26 mouse cellular contexts compared by ENCODE assay signal in genomic region chr2:115600724-115601123, GRCm38 (mm10). TPM values are rescaled to one million over a fixed set of nuclear protein-coding genes. Genes with fewer than 3 reads are reported as not detected.
A peak's percentile ranks its signal among the peaks of the same experiment; 100 is the strongest.
DNase-seq lines count a peak whose midpoint lies in the region; ATAC-seq lines count a peak whose summit lies in the region.
"Had no signal": no experiment of that assay in that cellular context is flagged by ENCODE, and none has a peak within 500 bp of the region (broad histone marks: within the 10 kb centered on the region; RNA-seq: fewer than 3 reads in every experiment).

No protein-coding gene starts in this region.

- no peaks in the 10 kb centered on the region for H3K36me3 ChIP-seq in hindbrain, embryonic 12.5 days
- H3K36me3 ChIP-seq in hindbrain, embryonic 14.5 days (replicated peaks; ENCODE audit: control insufficient read depth, insufficient read depth): no peaks in the 10 kb centered on the region
- no peaks in the 10 kb centered on the region for H3K36me3 ChIP-seq in lung, embryonic 16.5 days (ENCODE audit: control insufficient read depth, insufficient read depth, low read length)
- H3K36me3 ChIP-seq: embryonic facial prominence, embryonic 12.5 days; forebrain, embryonic 10.5 days; heart, embryonic 13.5 days; limb, embryonic 12.5 days; liver, embryonic 15.5 days; midbrain, embryonic 10.5 days had no signal

- H3K27me3 ChIP-seq in hindbrain, embryonic 12.5 days: no peaks in the 10 kb centered on the region
- no peaks in the 10 kb centered on the region for H3K27me3 ChIP-seq in hindbrain, embryonic 14.5 days (ENCODE audit: control insufficient read depth, insufficient read depth, low read length)
- no peaks in the 10 kb centered on the region for H3K27me3 ChIP-seq in lung, embryonic 16.5 days (ENCODE audit: control insufficient read depth, insufficient read depth, low read depth, low read length)
- H3K27me3 ChIP-seq: CH12.LX; embryonic facial prominence, embryonic 12.5 days; heart, embryonic 13.5 days; liver, embryonic 15.5 days had no signal

- peak overlapping the region; percentile 57 for H3K27ac ChIP-seq in hindbrain, embryonic 12.5 days
- H3K27ac ChIP-seq in hindbrain, embryonic 14.5 days: no peak overlapping the region
- H3K27ac ChIP-seq in lung, embryonic 16.5 days (ENCODE audit: low read length): no peak overlapping the region
- H3K27ac ChIP-seq: embryonic facial prominence, embryonic 12.5 days; forebrain, embryonic 10.5 days; heart, embryonic 13.5 days; left cerebral cortex, adult 2 months; limb, embryonic 12.5 days; liver, embryonic 15.5 days; midbrain, embryonic 10.5 days had no signal

- DNase-seq in embryo, embryonic 11 days: peak; percentile 15
- no peak for DNase-seq in embryo, embryonic 9.5 days (ENCODE audit: extremely low spot score)
- DNase-seq in hindbrain, embryonic 14.5 days (ENCODE audit: low spot score): no peak
- no peak for DNase-seq in lung, postnatal 4 days
- DNase-seq in R1 (ENCODE audit: low read depth, low spot score): peak; percentile 21
- DNase-seq in left cerebral cortex, adult 18-20 months (ENCODE audit: low spot score in 2 of 2): no peak
- DNase-seq: adrenal gland, adult 8-10 months; cerebellum, adult 2 months; cerebellum, postnatal 14 days; heart, postnatal 10 days; kidney, adult 11 months; kidney, postnatal 14 days; lung, postnatal 10 days; right cerebral cortex, adult 18-20 months; spleen, adult 18-20 months had no signal

- H3K4me1 ChIP-seq in hindbrain, embryonic 12.5 days: peaks cover 21% of the 10 kb centered on the region
- peaks cover 14% of the 10 kb centered on the region for H3K4me1 ChIP-seq in hindbrain, embryonic 14.5 days (replicated peaks; ENCODE audit: control insufficient read depth, insufficient read depth, low read length)
- H3K4me1 ChIP-seq in lung, embryonic 16.5 days (replicated peaks; ENCODE audit: control insufficient read depth, insufficient read depth, low read length): no peaks in the 10 kb centered on the region
- H3K4me1 ChIP-seq: limb, embryonic 12.5 days had no signal

- no peak overlapping the region for H3K9ac ChIP-seq in hindbrain, embryonic 12.5 days
- H3K9ac ChIP-seq in hindbrain, embryonic 14.5 days: no peak overlapping the region
- H3K9ac ChIP-seq in lung, embryonic 16.5 days (ENCODE audit: low read length): no peak overlapping the region
- H3K9ac ChIP-seq: embryonic facial prominence, embryonic 12.5 days; heart, embryonic 13.5 days; limb, embryonic 12.5 days; liver, embryonic 15.5 days had no signal

- no peak overlapping the region for H3K4me2 ChIP-seq in hindbrain, embryonic 12.5 days (replicated peaks)
- H3K4me2 ChIP-seq in hindbrain, embryonic 14.5 days (replicated peaks): no peak overlapping the region
- H3K4me2 ChIP-seq in lung, embryonic 16.5 days (ENCODE audit: low read depth, low read length): no peak overlapping the region
- H3K4me2 ChIP-seq: embryonic facial prominence, embryonic 12.5 days; heart, embryonic 13.5 days; limb, embryonic 12.5 days; liver, embryonic 15.5 days had no signal

- H3K4me3 ChIP-seq in hindbrain, embryonic 12.5 days: no peak overlapping the region
- no peak overlapping the region for H3K4me3 ChIP-seq in hindbrain, embryonic 14.5 days (replicated peaks; ENCODE audit: low read length)
- H3K4me3 ChIP-seq in lung, embryonic 16.5 days (ENCODE audit: low read length): no peak overlapping the region
- H3K4me3 ChIP-seq: embryonic facial prominence, embryonic 12.5 days; forebrain, embryonic 10.5 days; heart, embryonic 13.5 days; left cerebral cortex, adult 2 months; limb, embryonic 12.5 days; liver, embryonic 15.5 days; midbrain, embryonic 10.5 days had no signal

- WGBS in hindbrain, embryonic 12.5 days: 38% methylated on average over 5 of the region's 5 CpGs
- WGBS in hindbrain, embryonic 14.5 days: 18% methylated on average over 5 of the region's 5 CpGs
- WGBS in lung, embryonic 16.5 days: 42% methylated on average over 5 of the region's 5 CpGs

- peak; percentile 26 for ATAC-seq in hindbrain, embryonic 12.5 days (ENCODE audit: low FRiP score)
- no peak for ATAC-seq in hindbrain, embryonic 14.5 days (ENCODE audit: low FRiP score)
- ATAC-seq in lung, embryonic 16.5 days (ENCODE audit: low read depth): 0 out of 2 replicates have a peak, but pooled peaks have one; percentile 31
- ATAC-seq: forebrain, embryonic 16.5 days had no signal

- no peaks in the 10 kb centered on the region for H3K9me3 ChIP-seq in hindbrain, embryonic 12.5 days (replicated peaks)
- H3K9me3 ChIP-seq in hindbrain, embryonic 14.5 days (ENCODE audit: control insufficient read depth, low read length): no peaks in the 10 kb centered on the region
- no peaks in the 10 kb centered on the region for H3K9me3 ChIP-seq in lung, embryonic 16.5 days (ENCODE audit: control insufficient read depth, low read length)
- H3K9me3 ChIP-seq: embryonic facial prominence, embryonic 12.5 days; forebrain, embryonic 10.5 days; heart, embryonic 13.5 days; limb, embryonic 12.5 days; liver, embryonic 15.5 days; midbrain, embryonic 10.5 days had no signal

RNA-seq across cellular contexts. Expression of gene BC052040, which starts 19.2 kb away (rescaled TPM):
- 18.9 TPM in 2 replicates for polyA plus RNA-seq in hindbrain, embryonic 12.5 days (2016; fragmentation: Nextera tagmentation; extraction: Ambion mirVana)
- 16.6 and 20.8 TPM in 2 replicates for polyA plus RNA-seq in hindbrain, embryonic 14.5 days (2014; fragmentation: Nextera tagmentation; extraction: Ambion mirVana)
- 11.1 and 12.6 TPM in 2 replicates for polyA plus RNA-seq in lung, embryonic 16.5 days (2015; fragmentation: Nextera tagmentation; extraction: Ambion mirVana)
- 1 to 10 TPM; 7.8 to 8.3 TPM for total RNA-seq in left cerebral cortex, adult 18-20 months (2021)

Comparison
In these comparisons a context has a peak if more than half of its experiments do, and no peak if none do; other contexts are left out.
1. DNase-seq: peak in embryo, embryonic 11 days (single experiment) and R1 (single experiment); none in embryo, embryonic 9.5 days (single experiment), hindbrain, embryonic 14.5 days (single experiment), lung, postnatal 4 days (0 of 2) and left cerebral cortex, adult 18-20 months (0 of 2).